Mouse (Mus musculus) midbrain, postnatal 0 days (tissue): ENCODE measurements around the gene Trappc12. TPM values are rescaled to one million over a fixed set of nuclear protein-coding genes. Genes with fewer than 3 reads are reported as not detected.

ENCODE experiments used
- ATAC-seq: fragments of 200-750 bp; cut with Nextera tagmentation; 2 replicates; pipeline ENCODE4 v1.8.0; 2017; ENCODE audit warnings: moderate number of reproducible peaks, mild to moderate bottlenecking, moderate TSS enrichment, moderate library complexity; ENCODE audit not compliant: low FRiP score
- DNase-seq: peaks from one replicate; pipeline ENCODE4 v3.0.0-alpha.2; 2015; ENCODE audit warnings: low spot score
- H3K27ac ChIP-seq: fragments of 300-500 bp; sonication (generic); 2 replicates; pipeline ENCODE4 v1.5.1; 2014; ENCODE audit warnings: low read depth, mild to moderate bottlenecking, low read length, mixed read lengths
- H3K27me3 ChIP-seq: fragments of 300-500 bp; sonication (generic); 2 replicates; pipeline ENCODE4 v1.6.1; 2014; ENCODE audit warnings: low read length, control low read depth, mixed read lengths; ENCODE audit not compliant: insufficient read depth
- H3K36me3 ChIP-seq: fragments of 300-500 bp; sonication (generic); 2 replicates; pipeline ENCODE4 v1.6.1; 2014; ENCODE audit warnings: low read length, control low read depth, mixed read lengths; ENCODE audit not compliant: insufficient read depth
- H3K4me1 ChIP-seq: fragments of 300-500 bp; sonication (generic); 2 replicates; pipeline ENCODE4 v1.6.1; 2014; ENCODE audit warnings: mild to moderate bottlenecking, control low read depth, antibody characterized with exemption, low read length, mixed read lengths; ENCODE audit not compliant: insufficient read depth
- H3K4me2 ChIP-seq: fragments of 300-500 bp; sonication (generic); 2 replicates; pipeline ENCODE4 v1.6.1; 2014; ENCODE audit warnings: low read depth, mild to moderate bottlenecking, low read length, mixed read lengths; ENCODE audit not compliant: poor library complexity, severe bottlenecking
- H3K4me3 ChIP-seq: fragments of 300-500 bp; sonication (generic); 2 replicates; pipeline ENCODE4 v1.5.1; 2014; ENCODE audit warnings: low read depth, mild to moderate bottlenecking, low read length, moderate library complexity
- H3K9ac ChIP-seq: fragments of 300-500 bp; sonication (generic); replicated peaks from 2 replicates; pipeline ENCODE4 v1.6.1; 2014; ENCODE audit warnings: mild to moderate bottlenecking, low read length, moderate library complexity, mixed read lengths; ENCODE audit not compliant: poor library complexity, severe bottlenecking
- H3K9me3 ChIP-seq: fragments of 300-500 bp; sonication (generic); 2 replicates; pipeline ENCODE4 v1.6.1; 2016; ENCODE audit warnings: low read length, control low read depth
- CTCF ChIP-seq: IDR thresholded peaks from 2 replicates; pipeline ENCODE4 v1.5.1; 2016; ENCODE audit warnings: antibody characterized with exemption, mild to moderate bottlenecking
- WGBS: fragments of 180-500 bp; shearing (Covaris S2); extraction: QIAGEN DNeasy Blood & Tissue Kit; methylation state at CpG from one replicate; pipeline ENCODE4 v1.1.7; 2014; 5-methylcytosine and 5-hydroxymethylcytosine counted together
- polyA plus RNA-seq: library from polyadenylated mRNA; unstranded; fragments of >200 nt; fragmentation: Nextera tagmentation; extraction: Ambion mirVana; gene quantifications from 2 replicates; pipeline ENCODE4 v1.2.1, GENCODE M21; 2015
- total RNA-seq: library from RNA; depleted of rRNA; stranded (reverse); fragments of >200 nt; gene quantifications from 2 replicates; pipeline ENCODE4 v1.2.3, GENCODE M21; 2014

Gene Trappc12
- total and polyA plus RNA-seq, 2 experiments from 2014 or later, result 37.9 to 53.2 TPM

DNA sequence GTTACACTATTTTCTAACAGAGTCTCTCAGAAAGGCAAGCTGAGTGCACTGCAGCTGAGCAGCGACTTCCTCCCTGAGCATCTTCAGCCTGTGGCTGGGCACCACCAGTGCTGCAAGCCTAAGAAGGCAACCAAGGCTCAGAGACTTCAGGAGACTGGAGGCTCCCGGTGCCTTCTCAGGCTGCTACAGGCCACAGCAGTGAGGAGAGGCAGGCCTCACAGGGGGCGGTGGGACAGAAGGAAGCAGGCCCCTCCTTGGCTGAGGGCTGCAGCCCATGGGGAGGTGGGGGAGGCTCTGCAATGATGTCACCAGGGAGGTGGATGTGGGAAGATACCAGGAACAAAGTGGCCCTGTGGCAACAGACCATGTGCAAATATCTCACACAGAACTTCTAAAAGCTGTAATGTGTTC lies 50.2 kb downstream of the Trappc12 start:
- H3K27me3 ChIP-seq, result no peaks in the 10 kb centered on the region
- H3K4me1 ChIP-seq, result peaks cover 13% of the 10 kb centered on the region
- no peak overlapping the region for H3K4me2 ChIP-seq
- H3K27ac ChIP-seq, result peak overlapping the region; percentile 86
- ATAC-seq (0 out of 2 replicates have a peak, but pooled peaks have one; percentile 5), DNase-seq (peak; percentile 21)
- H3K9me3 ChIP-seq, result no peaks in the 10 kb centered on the region
- no peak for TF ChIP-seq CTCF
- 30% methylated on average over 3 of the region's 3 CpGs for WGBS
- H3K36me3 ChIP-seq, result peaks cover 10% of the 10 kb centered on the region; the same call in 1 of the 2 replicates
- no peak overlapping the region for H3K9ac ChIP-seq
- H3K4me3 ChIP-seq, result no peak overlapping the region

DNA sequence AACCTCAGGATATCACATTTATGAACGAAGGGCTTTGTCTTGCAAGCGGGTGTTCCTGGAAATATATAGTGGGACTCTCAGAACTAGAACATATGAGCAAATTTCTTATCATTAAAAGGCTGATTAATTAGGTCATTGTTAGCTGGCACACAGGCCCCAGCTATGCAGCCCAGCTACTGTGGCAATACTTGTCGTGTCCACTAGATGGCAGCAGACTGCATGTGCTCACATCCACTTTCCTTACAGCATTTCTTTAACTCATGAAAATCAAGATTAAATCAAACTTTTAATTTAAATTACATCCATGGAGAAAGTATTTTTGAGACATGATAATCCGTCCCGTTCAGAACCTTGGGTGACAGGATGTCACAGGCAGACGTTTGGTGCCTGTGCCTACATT lies 50.6 kb downstream of the Trappc12 start:
- no peaks in the 10 kb centered on the region for H3K27me3 ChIP-seq
- peaks cover 9% of the 10 kb centered on the region for H3K4me1 ChIP-seq
- ATAC-seq (peak; percentile 67), DNase-seq (peak; percentile 88)
- H3K27ac ChIP-seq, result peak overlapping the region; percentile 86
- H3K4me2 ChIP-seq, result no peak overlapping the region
- H3K36me3 ChIP-seq, result peaks cover 13% of the 10 kb centered on the region; the same call in 1 of the 2 replicates
- no peaks in the 10 kb centered on the region for H3K9me3 ChIP-seq
- no peak overlapping the region for H3K9ac ChIP-seq
- 5% methylated on average over 6 of the region's 6 CpGs for WGBS
- TF ChIP-seq CTCF, result peak; percentile 99
- H3K4me3 ChIP-seq, result no peak overlapping the region

DNA sequence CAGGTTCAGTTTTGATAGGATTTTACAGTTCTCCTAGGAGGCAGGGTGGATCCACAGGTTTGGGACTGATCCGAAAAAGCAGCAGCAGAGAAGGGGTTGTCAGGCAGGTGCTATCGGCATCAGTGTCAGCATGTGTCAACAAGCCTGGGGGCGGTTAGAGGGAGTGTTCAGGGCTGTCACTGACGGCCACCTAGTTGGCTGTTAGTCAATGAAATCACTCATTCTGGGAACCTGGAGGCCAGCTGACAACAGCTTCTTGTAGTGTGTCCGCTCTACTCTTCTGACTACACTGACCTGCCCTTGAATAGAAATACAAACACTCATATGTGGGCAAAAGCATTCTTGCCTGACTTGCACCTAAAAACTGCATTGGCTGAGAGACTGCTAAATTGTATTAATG lies 51.2 kb downstream of the Trappc12 start:
- WGBS, result 67% methylated on average over 5 of the region's 5 CpGs
- no peak overlapping the region for H3K4me2 ChIP-seq
- H3K4me1 ChIP-seq, result peaks cover 7% of the 10 kb centered on the region; the same call in 1 of the 2 replicates
- H3K27ac ChIP-seq, result peak overlapping the region; percentile 62
- no peak overlapping the region for H3K4me3 ChIP-seq
- no peaks in the 10 kb centered on the region for H3K9me3 ChIP-seq
- TF ChIP-seq CTCF, result no peak
- DNase-seq (no peak), ATAC-seq (no peak)
- peaks cover 14% of the 10 kb centered on the region; the same call in 1 of the 2 replicates for H3K36me3 ChIP-seq
- H3K27me3 ChIP-seq, result no peaks in the 10 kb centered on the region
- no peak overlapping the region for H3K9ac ChIP-seq

DNA sequence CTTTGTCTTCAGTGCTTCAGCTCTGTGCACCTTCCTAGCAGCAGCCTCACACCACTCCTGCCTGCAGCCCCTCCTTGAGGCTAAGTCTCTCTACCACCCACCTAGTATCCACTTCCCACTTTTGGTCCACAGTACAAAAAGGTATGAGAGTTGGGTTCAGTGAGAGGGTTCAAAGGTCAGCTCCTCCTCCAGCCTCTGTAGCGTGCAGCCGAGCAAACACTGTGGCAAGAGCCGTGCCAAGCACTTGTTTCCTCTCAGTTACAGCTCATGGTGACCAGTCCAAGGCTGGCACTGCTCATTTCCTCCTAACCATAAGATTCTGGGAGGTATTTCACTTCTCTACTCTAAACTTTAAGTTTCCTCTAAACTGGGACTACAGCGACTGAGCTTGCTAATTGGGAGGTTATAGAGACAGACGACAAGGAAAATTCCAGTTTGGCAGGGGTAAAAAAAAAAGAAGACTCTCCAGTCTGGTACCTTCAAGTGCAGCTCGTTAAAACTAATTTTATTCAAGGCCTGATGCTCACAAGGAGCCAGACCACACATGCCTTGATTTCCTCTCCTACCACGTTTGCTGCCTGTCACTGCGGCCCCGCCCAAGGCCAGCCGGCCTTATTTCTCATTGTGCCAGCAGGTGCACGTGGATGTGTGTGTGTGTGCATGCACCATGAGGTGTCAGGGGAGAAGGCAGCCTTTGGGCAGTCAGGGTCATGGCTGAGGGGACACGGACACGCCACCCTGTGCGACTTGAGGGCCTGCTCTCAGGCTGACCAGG lies 52.3 kb downstream of the Trappc12 start:
- no peak overlapping the region for H3K4me2 ChIP-seq
- no peak overlapping the region for H3K4me3 ChIP-seq
- no peaks in the 10 kb centered on the region for H3K27me3 ChIP-seq
- DNase-seq (no peak), ATAC-seq (no peak)
- peaks cover 7% of the 10 kb centered on the region; the same call in 1 of the 2 replicates for H3K4me1 ChIP-seq
- H3K27ac ChIP-seq, result no peak overlapping the region
- no peak for TF ChIP-seq CTCF
- peaks cover 16% of the 10 kb centered on the region; the same call in 1 of the 2 replicates for H3K36me3 ChIP-seq
- WGBS, result 69% methylated on average over 14 of the region's 14 CpGs
- H3K9ac ChIP-seq, result no peak overlapping the region
- no peaks in the 10 kb centered on the region for H3K9me3 ChIP-seq

DNA sequence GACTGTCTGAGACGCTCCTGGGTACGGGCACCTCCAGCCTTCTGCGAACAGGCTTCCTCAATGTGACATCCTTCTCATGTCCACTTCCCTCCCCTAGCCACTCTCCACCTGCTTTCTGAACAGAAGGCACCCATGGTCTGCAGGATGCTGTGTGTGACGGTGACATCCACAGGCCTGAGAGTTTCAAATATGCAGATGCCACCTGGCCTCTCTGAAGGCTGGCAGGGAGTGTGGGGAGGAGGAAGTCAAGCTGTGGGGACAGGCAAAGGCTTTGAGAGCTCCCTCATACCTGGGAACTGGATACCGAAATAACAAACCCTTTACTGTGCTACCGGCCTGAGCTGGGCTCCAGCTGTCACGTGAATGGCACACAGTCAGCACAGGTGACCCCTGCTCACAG lies 55.5 kb downstream of the Trappc12 start:
- Histone ChIP-seq H3K36me3 (peaks cover 39% of the 10 kb centered on the region), H3K9ac (no peak overlapping the region), H3K4me2 (no peak overlapping the region), H3K27ac (no peak overlapping the region), H3K4me1 (no peaks in the 10 kb centered on the region), H3K4me3 (no peak overlapping the region), H3K27me3 (no peaks in the 10 kb centered on the region), H3K9me3 (no peaks in the 10 kb centered on the region)
- DNase-seq (no peak), ATAC-seq (no peak)
- WGBS, result 93% methylated on average over 7 of the region's 7 CpGs
- no peak for TF ChIP-seq CTCF

DNA sequence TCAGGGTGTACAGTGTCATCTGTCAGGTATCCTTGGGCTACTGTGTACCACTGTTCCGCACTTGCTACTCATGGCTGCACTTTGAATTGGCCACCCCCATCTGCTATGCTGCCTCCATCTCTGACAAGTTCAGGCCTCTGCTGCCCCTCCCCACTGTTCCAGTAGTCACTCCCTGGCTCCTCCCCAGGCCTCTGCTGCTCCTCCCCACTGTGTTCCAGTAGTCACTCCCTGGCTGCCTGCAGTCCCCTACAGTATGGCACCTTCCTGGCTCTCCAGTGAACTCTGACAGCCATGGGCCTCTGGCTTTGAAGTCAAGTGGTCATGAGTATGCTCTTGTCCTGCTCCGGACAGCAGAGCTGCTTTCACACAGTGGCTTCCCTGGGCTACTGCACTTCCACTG lies 56.0 kb downstream of the Trappc12 start:
- H3K4me1 ChIP-seq, result no peaks in the 10 kb centered on the region
- 90% methylated on average over 2 of the region's 2 CpGs for WGBS
- H3K4me3 ChIP-seq, result no peak overlapping the region
- DNase-seq (no peak), ATAC-seq (no peak)
- no peaks in the 10 kb centered on the region for H3K9me3 ChIP-seq
- no peak for TF ChIP-seq CTCF
- H3K36me3 ChIP-seq, result peaks cover 39% of the 10 kb centered on the region
- no peak overlapping the region for H3K9ac ChIP-seq
- H3K27me3 ChIP-seq, result no peaks in the 10 kb centered on the region
- H3K4me2 ChIP-seq, result no peak overlapping the region
- H3K27ac ChIP-seq, result no peak overlapping the region
